Mouse (Mus musculus): Measurements from ENCODE around the gene Psmd9. TPM values are rescaled to one million over a fixed set of nuclear protein-coding genes. Genes with fewer than 3 reads are reported as not detected.
A peak's percentile ranks its signal among the peaks of the same experiment; 100 is the strongest.

The Psmd9 gene
- polyA plus RNA-seq, 1 experiment from 2014 or later, result 86.0 TPM

DNA sequence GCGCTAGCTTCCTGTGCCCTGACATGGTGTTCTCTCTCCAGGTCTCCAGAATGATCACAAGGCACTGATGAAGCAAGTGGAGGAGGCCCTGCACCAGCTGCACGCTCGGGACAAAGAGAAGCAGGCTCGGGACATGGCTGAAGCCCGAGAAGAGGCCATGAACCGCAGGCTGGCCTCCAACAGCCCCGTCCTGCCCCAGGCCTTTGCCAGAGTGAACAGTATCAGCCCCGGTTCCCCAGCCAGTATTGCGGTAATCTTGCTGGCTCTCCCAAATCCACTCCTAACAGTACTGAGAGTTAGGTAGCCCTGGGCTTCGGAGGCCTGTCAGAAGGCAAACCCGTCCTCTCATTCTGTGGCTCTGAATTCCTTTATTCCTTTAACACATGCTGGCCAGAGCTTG, 70.3 kb downstream of the Psmd9 start:
- Histone ChIP-seq H3K4me1 (replicated peaks; ENCODE audit: control insufficient read depth, insufficient read depth, low read length) (peaks cover 9% of the 10 kb centered on the region; the same call in 1 of the 2 replicates), H3K9me3 (ENCODE audit: control insufficient read depth, low read length) (no peaks in the 10 kb centered on the region), H3K4me3 (replicated peaks; ENCODE audit: low read length) (no peak overlapping the region), H3K27me3 (replicated peaks; ENCODE audit: control insufficient read depth, insufficient read depth, low read length) (no peaks in the 10 kb centered on the region), H3K4me2 (ENCODE audit: low read length) (no peak overlapping the region), H3K27ac (ENCODE audit: low read length) (no peak overlapping the region), H3K36me3 (ENCODE audit: control insufficient read depth, insufficient read depth) (peaks cover 17% of the 10 kb centered on the region), H3K9ac (replicated peaks; ENCODE audit: low read depth, low read length) (no peak overlapping the region)
- ATAC-seq, result no peak
- WGBS, result 96% methylated on average over 11 of the region's 11 CpGs

DNA sequence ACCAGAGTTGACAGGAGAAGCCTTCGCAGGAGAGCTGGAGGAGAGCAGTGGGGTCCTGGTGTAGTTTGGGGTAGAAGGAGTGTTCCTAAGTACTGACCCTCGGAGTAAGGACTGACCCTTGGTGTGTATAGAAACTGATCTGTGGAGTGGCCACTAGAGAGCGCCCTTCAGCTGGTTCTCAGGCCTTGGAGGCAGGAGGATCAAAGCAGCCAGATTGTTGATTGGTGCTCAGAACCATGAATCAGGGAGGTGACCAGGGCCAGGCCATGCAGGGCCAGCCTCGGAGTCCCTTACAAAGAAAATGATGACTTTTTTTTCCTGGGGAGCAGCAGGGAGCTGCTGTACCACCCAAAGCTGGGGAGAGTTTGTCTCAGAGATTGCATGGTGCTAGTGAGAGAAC, 76.3 kb downstream of the Psmd9 start:
- Histone ChIP-seq H3K9ac (replicated peaks; ENCODE audit: low read depth, low read length) (no peak overlapping the region), H3K4me2 (ENCODE audit: low read length) (no peak overlapping the region), H3K27me3 (replicated peaks; ENCODE audit: control insufficient read depth, insufficient read depth, low read length) (no peaks in the 10 kb centered on the region), H3K4me1 (replicated peaks; ENCODE audit: control insufficient read depth, insufficient read depth, low read length) (no peaks in the 10 kb centered on the region), H3K4me3 (replicated peaks; ENCODE audit: low read length) (no peak overlapping the region), H3K36me3 (ENCODE audit: control insufficient read depth, insufficient read depth) (peaks cover 10% of the 10 kb centered on the region), H3K9me3 (ENCODE audit: control insufficient read depth, low read length) (no peaks in the 10 kb centered on the region), H3K27ac (ENCODE audit: low read length) (no peak overlapping the region)
- ATAC-seq, result 0 out of 2 replicates have a peak, but pooled peaks have one; percentile 28
- 10% methylated on average over 4 of the region's 4 CpGs for WGBS

DNA sequence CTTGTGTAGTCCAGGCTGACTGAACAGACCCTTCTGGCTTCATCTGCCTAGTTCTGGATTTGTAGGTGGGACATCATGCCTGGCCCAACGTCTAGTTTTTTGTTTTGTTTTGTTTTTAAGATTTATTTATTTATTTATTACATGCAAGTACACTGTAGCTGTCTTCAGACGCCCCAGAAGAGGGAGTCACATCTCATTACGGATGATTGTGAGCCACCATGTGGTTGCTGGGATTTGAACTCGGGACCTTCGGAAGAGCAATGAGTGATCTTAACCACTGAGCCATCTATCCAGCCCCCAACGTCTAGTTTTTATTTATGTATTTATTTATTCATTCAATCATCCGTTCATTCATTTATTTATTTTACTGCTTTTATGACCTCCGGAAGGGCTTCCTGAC, 82.2 kb downstream of the Psmd9 start:
- Histone ChIP-seq H3K4me1 (replicated peaks; ENCODE audit: control insufficient read depth, insufficient read depth, low read length) (peaks cover 6% of the 10 kb centered on the region), H3K9me3 (ENCODE audit: control insufficient read depth, low read length) (no peaks in the 10 kb centered on the region), H3K4me2 (ENCODE audit: low read length) (no peak overlapping the region), H3K9ac (replicated peaks; ENCODE audit: low read depth, low read length) (no peak overlapping the region), H3K4me3 (replicated peaks; ENCODE audit: low read length) (no peak overlapping the region), H3K27ac (ENCODE audit: low read length) (no peak overlapping the region), H3K36me3 (ENCODE audit: control insufficient read depth, insufficient read depth) (no peaks in the 10 kb centered on the region), H3K27me3 (replicated peaks; ENCODE audit: control insufficient read depth, insufficient read depth, low read length) (no peaks in the 10 kb centered on the region)
- 0 out of 2 replicates have a peak, but pooled peaks have one; percentile 24 for ATAC-seq
- 69% methylated on average over 8 of the region's 8 CpGs for WGBS

DNA sequence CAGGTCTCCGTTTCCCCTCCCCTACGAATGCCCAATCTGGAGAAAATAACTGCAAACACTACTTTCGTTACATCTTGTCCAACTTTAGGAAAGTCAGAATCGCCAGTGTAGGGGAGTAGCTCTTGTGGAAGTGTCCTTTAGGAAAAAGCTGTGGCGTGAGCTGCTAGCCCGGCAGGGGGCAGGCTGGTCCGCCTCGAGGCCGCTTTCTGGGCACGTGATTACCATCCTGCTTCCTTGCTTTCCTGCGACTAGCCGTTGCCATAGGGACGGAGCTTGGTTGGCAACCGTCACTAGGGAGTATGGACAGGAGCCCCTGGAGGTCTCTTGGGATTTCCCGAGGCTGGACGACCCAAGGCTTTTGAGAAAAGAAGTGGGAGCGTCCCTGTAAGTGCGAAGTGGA, 82.6 kb downstream of the Psmd9 start, which contains the start of gene Wdr66:
Gene Wdr66 (plus strand): TSS at position 269 of the 400 bp plus-strand sequence.
- H3K27ac ChIP-seq (ENCODE audit: low read length), result no peak within 1 kb of the TSS
- no peaks in the 10 kb centered on the region for H3K9me3 ChIP-seq (ENCODE audit: control insufficient read depth, low read length)
- H3K4me1 ChIP-seq (replicated peaks; ENCODE audit: control insufficient read depth, insufficient read depth, low read length), result peaks cover 8% of the 10 kb centered on the region
- peak within 1 kb of the TSS; percentile 74 for H3K4me2 ChIP-seq (ENCODE audit: low read length)
- peak; percentile 93 for ATAC-seq
- no peaks in the 10 kb centered on the region for H3K36me3 ChIP-seq (ENCODE audit: control insufficient read depth, insufficient read depth)
- H3K27me3 ChIP-seq (replicated peaks; ENCODE audit: control insufficient read depth, insufficient read depth, low read length), result no peaks in the 10 kb centered on the region
- WGBS, result 2% methylated on average over 18 of the region's 18 CpGs
- peak within 1 kb of the TSS; percentile 41 for H3K4me3 ChIP-seq (replicated peaks; ENCODE audit: low read length)
- H3K9ac ChIP-seq (replicated peaks; ENCODE audit: low read depth, low read length), result peak within 1 kb of the TSS; percentile 43; the same call in 1 of the 2 replicates

DNA sequence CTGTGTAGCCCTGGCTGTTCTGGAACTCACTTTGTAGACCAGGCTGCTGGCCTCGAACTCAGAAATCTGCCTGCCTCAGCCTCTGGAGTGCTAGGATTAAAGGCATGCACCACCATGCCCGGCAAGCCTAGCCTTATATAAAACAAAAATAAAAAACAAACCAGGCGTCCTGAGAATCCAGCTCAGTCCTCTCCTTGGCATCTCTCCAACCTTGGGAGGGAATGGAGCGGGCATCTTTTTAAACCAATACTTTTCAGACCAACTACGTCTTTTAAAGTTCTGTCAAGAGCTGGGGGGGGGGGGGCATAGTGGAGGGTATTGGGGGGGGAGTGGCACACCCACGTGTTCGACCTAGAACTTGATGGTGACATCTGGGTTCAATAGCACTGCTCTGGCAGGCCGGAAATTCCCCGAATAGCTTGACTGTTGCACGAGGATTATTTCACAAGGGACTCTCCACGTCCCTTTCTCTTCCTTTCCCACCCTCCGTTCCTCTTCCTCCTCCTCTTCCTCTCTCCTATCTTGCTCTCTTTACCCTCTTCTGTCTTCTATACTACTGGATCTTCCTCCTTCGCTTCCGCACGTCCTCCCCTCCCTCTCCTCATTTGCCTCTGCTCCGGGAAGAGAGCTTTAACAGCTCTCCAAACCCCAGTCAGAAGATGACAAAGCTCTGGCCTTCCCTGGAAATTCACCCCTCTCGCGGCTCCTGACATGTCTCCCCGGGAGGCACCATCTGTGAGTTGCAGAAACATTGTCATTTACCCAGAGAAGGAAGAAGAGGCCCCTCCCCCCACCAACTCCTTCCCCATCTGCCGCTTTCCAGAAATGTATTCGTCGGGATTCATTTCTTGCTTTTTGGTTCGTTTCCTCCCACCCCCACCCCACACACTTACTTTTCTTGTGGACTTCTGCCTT, 87.9 kb downstream of the Psmd9 start:
- 23% methylated on average over 22 of the region's 23 CpGs for WGBS
- Histone ChIP-seq H3K9ac (replicated peaks; ENCODE audit: low read depth, low read length) (no peak overlapping the region), H3K9me3 (ENCODE audit: control insufficient read depth, low read length) (no peaks in the 10 kb centered on the region), H3K36me3 (ENCODE audit: control insufficient read depth, insufficient read depth) (no peaks in the 10 kb centered on the region), H3K27ac (ENCODE audit: low read length) (peak overlapping the region; percentile 92), H3K27me3 (replicated peaks; ENCODE audit: control insufficient read depth, insufficient read depth, low read length) (no peaks in the 10 kb centered on the region), H3K4me1 (replicated peaks; ENCODE audit: control insufficient read depth, insufficient read depth, low read length) (peaks cover 19% of the 10 kb centered on the region), H3K4me2 (ENCODE audit: low read length) (peak overlapping the region; percentile 47), H3K4me3 (replicated peaks; ENCODE audit: low read length) (no peak overlapping the region)
- peak; percentile 75 for ATAC-seq

DNA sequence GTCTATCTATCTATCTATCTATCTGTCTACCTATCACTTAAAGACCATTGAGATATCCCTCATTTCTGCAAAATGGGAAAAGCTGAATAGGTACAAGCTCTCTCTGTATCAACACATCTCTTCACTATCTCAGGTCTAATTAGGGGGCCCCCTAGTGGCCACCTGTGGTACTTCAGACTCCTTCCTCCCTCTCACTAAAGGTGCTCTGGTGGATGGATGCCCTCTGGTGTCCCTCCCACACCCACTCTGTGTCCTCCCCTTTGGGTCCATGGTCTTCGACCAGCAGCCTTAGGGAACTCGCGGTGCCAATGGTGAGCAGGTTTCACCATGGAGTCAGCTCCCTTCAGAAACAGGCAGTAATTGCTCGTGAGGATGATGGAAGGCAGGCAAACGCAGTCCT, 89.8 kb downstream of the Psmd9 start:
- Histone ChIP-seq H3K9ac (replicated peaks; ENCODE audit: low read depth, low read length) (no peak overlapping the region), H3K4me1 (replicated peaks; ENCODE audit: control insufficient read depth, insufficient read depth, low read length) (peaks cover 17% of the 10 kb centered on the region), H3K4me3 (replicated peaks; ENCODE audit: low read length) (no peak overlapping the region), H3K27me3 (replicated peaks; ENCODE audit: control insufficient read depth, insufficient read depth, low read length) (no peaks in the 10 kb centered on the region), H3K27ac (ENCODE audit: low read length) (no peak overlapping the region), H3K9me3 (ENCODE audit: control insufficient read depth, low read length) (no peaks in the 10 kb centered on the region), H3K36me3 (ENCODE audit: control insufficient read depth, insufficient read depth) (no peaks in the 10 kb centered on the region), H3K4me2 (ENCODE audit: low read length) (no peak overlapping the region)
- ATAC-seq, result no peak
- 54% methylated on average over 5 of the region's 5 CpGs for WGBS

DNA sequence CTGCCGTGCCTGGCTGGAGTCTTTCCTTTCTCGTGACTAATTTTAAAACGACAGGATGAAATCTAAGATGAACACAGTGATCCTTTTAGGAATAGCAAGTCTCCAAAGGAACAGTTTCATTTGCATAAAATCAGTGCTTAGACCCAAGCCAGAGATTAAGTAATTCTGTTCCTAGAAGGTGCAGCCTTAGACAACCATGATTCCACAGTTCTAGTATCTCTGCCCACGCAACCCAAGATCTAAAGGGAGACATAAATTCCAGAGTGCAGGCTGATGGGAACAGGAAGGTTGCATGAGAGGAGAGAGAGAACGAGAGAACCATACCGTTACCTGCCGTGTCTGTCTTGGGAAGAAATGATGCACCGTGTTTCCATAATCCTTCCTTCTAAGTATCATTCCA, 91.5 kb downstream of the Psmd9 start:
- H3K27me3 ChIP-seq (replicated peaks; ENCODE audit: control insufficient read depth, insufficient read depth, low read length), result no peaks in the 10 kb centered on the region
- no peak overlapping the region for H3K4me2 ChIP-seq (ENCODE audit: low read length)
- no peak for ATAC-seq
- no peaks in the 10 kb centered on the region for H3K36me3 ChIP-seq (ENCODE audit: control insufficient read depth, insufficient read depth)
- H3K9me3 ChIP-seq (ENCODE audit: control insufficient read depth, low read length), result no peaks in the 10 kb centered on the region
- no peak overlapping the region for H3K4me3 ChIP-seq (replicated peaks; ENCODE audit: low read length)
- H3K27ac ChIP-seq (ENCODE audit: low read length), result no peak overlapping the region
- peaks cover 17% of the 10 kb centered on the region for H3K4me1 ChIP-seq (replicated peaks; ENCODE audit: control insufficient read depth, insufficient read depth, low read length)
- H3K9ac ChIP-seq (replicated peaks; ENCODE audit: low read depth, low read length), result no peak overlapping the region
- WGBS, result 79% methylated on average over 8 of the region's 8 CpGs

DNA sequence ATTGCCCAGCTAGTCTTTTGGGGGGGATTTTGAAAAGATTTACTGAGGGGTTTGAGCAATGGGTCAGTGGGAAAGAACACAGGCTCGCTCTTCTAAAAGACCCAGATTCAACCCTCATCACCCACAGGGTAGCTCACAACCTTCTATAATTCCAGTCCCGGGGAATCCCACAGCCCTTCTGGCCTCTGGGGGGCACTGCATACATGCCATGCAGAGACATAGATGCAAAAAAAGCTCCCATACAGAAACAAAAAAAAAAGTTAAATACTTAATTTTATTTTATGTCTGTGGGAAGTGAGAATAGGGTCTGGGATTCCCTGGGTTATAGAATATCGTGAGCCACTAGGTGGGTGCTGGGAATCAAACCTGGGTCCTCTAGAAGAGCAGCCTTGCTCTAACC, 97.7 kb downstream of the Psmd9 start:
- WGBS, result 85% methylated on average over 3 of the region's 3 CpGs
- H3K4me2 ChIP-seq (ENCODE audit: low read length), result no peak overlapping the region
- H3K9me3 ChIP-seq (ENCODE audit: control insufficient read depth, low read length), result 0 out of 2 replicates have a peak, but pooled peaks cover 2% of the 10 kb centered on the region
- ATAC-seq, result no peak
- no peaks in the 10 kb centered on the region for H3K36me3 ChIP-seq (ENCODE audit: control insufficient read depth, insufficient read depth)
- no peak overlapping the region for H3K27ac ChIP-seq (ENCODE audit: low read length)
- H3K9ac ChIP-seq (replicated peaks; ENCODE audit: low read depth, low read length), result no peak overlapping the region
- no peaks in the 10 kb centered on the region for H3K27me3 ChIP-seq (replicated peaks; ENCODE audit: control insufficient read depth, insufficient read depth, low read length)
- no peak overlapping the region for H3K4me3 ChIP-seq (replicated peaks; ENCODE audit: low read length)
- no peaks in the 10 kb centered on the region for H3K4me1 ChIP-seq (replicated peaks; ENCODE audit: control insufficient read depth, insufficient read depth, low read length)

DNA sequence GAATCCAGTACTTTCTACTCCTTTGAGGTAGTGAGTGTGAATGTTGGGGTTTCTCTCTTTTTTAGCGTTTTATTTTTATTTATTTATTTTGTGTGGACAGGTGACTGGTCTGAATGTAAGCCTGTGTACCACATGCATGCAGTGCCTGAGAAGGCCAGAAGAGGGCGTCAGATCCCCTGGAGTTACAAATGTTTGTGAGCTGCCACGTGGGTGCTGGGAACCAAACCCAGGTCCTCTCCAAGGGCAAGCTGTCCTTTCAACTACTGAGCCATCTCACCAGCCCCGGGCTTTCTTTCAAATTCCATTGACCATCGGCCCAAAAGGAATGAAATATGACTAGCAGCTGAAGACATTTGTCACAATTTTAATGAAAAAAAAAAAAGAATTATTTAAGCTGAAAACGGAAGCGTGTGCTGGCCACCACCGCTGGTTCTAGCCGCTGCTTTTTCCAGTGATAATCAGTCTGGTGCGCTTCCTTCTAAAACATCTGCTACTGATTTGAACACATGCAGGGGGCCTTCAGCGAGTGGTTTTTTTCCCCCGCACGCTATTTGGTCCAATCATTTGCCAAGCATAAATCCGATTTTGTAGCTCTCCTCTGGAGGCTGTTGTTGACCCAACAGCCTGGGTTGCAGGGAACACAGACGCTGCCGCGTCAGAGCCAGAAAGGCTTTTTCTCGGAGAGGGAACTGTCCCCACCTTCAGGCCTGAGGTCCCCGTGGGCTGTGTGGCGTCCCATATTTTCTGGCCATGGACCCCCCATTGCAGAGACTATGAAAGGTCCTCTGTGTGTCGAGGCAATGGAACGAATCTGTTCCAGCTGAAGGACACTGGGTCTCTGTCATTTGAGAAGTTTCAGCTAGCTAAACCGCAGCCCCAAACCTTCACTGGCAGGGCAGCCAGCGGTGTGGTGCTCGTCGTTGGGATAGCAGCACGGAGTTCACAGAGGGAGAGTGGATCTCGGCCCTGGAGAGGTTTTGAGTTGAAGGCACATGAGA, 99.6 kb downstream of the Psmd9 start:
- Histone ChIP-seq H3K9ac (replicated peaks; ENCODE audit: low read depth, low read length) (no peak overlapping the region), H3K4me2 (ENCODE audit: low read length) (no peak overlapping the region), H3K36me3 (ENCODE audit: control insufficient read depth, insufficient read depth) (no peaks in the 10 kb centered on the region), H3K27me3 (replicated peaks; ENCODE audit: control insufficient read depth, insufficient read depth, low read length) (no peaks in the 10 kb centered on the region), H3K27ac (ENCODE audit: low read length) (no peak overlapping the region), H3K9me3 (ENCODE audit: control insufficient read depth, low read length) (0 out of 2 replicates have a peak, but pooled peaks cover 2% of the 10 kb centered on the region), H3K4me1 (replicated peaks; ENCODE audit: control insufficient read depth, insufficient read depth, low read length) (peaks cover 16% of the 10 kb centered on the region), H3K4me3 (replicated peaks; ENCODE audit: low read length) (no peak overlapping the region)
- WGBS, result 84% methylated on average over 28 of the region's 28 CpGs
- no peak for ATAC-seq

All from forebrain, embryonic 16.5 days (tissue).